Mouse (Mus musculus): ENCODE results near the gene Zbtb4.

The Zbtb4 gene

DNA sequence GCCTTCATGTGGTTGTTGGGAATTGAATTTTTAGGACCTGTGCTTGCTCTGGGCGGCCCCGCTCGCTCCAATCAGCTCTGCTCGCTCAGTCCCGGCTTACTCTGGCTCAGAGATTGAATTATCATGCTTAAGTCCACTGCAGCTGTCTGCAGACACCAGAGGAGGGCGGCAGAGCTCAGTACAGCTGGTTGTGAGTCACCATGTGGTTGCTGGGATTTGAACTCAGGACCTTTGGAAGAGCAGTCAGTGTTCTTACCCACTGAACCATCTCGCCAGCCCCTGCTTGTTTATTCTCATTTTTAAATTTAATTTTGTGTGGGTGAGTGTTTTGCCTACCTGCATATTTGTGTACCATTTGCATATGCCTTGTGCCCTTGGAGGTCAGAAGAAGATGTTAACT is 2.2 kb upstream of the Zbtb4 start:
- DNase-seq (ENCODE audit: low read depth, low spot score): peak; percentile 88

- peak; percentile 94 for DNase-seq (ENCODE audit: low read depth, low spot score)
These were observed 456 bp downstream of the Zbtb4 start for GRCm38 (mm10) chr11:69766126-69766609.

DNA sequence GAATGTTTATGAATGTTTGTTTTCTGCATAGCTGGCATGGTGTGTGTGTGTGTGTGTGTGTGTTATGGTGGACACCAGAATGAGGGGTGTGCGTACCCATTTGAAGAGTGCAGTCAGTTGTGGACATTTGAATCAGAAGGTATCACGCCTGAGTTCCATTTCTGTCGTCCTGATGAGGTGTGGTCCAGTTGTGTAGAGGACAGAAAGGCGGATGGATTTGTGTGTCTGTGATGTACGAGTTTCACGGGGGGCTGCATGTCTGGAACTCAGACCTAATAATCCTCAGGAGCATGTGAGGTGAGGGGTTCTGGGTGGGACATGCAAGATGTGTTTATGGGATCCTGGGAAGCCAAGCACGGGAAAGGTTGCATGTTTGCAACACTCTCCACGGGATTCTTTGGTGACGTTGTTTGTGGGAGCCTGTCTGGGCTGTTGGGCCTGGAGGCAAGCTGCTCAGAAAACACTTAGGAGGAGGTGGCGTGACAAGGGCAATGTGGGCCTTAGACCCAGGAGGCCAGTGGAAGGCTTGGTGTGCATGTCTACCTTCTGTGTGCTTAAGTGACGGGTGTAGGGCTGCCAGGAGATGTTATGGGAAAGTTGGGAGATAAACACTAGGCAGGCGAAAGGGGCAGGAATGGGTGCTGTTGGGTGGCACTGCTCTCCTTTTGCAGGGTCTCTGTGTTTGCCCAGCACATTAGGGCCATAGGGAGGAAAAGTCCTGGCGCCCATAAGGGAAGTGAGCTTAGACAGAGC is 1.3 kb downstream of the Zbtb4 start:
- no peak for DNase-seq (ENCODE audit: low read depth, low spot score)

GRCm38 (mm10) chr11:69767625-69767909 is 1.9 kb downstream of the Zbtb4 start:
- DNase-seq (ENCODE audit: low read depth, low spot score): no peak

GRCm38 (mm10) chr11:69774961-69775360 is 9.2 kb downstream of the Zbtb4 start:
- peak; percentile 77 for DNase-seq (ENCODE audit: low read depth, low spot score)

- no peak for DNase-seq (ENCODE audit: low read depth, low spot score)
These were observed 10.0 kb downstream of the Zbtb4 start for GRCm38 (mm10) chr11:69775716-69776115.

DNA sequence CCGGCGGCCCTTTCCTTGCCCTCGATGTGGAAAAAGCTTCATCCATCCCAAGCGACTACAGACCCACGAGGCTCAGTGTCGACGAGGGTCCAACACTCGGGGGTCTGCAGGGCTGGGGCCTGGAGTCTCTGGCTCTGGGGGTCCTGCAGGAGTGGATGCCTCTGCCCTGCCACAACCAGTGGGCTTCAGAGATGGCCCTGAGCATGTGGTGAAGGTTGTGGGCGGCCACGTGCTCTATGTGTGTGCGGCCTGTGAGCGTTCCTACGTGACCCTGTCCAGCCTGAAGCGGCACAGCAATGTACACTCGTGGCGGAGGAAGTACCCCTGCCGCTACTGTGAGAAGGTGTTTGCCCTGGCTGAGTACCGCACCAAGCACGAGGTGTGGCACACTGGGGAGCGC is 10.8 kb downstream of the Zbtb4 start:
- DNase-seq (ENCODE audit: low read depth, low spot score): no peak

- no peak for DNase-seq (ENCODE audit: low read depth, low spot score)
These were observed 12.0 kb downstream of the Zbtb4 start for GRCm38 (mm10) chr11:69777504-69778257.

- no peak for DNase-seq (ENCODE audit: low read depth, low spot score)
These were observed 12.7 kb downstream of the Zbtb4 start for GRCm38 (mm10) chr11:69778258-69778982.

DNA sequence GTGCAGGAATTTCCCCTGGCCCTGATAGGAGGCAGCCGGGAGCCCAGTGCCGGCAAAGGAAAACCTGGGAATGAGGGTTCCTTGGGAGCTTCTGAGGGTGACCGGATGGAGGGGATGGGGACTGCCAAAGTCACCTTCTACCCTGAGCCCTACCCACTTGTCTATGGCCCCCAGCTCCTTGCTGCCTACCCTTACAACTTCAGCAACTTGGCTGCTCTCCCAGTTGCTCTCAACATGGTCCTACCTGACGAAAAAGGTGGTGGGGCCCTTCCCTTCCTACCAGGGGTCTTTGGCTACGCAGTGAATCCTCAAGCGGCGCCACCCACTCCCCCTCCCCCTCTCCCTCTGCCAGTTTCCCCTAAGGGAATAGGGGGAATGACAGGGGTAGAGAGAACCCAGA is 13.3 kb downstream of the Zbtb4 start:
- DNase-seq (ENCODE audit: low read depth, low spot score): no peak

DNA sequence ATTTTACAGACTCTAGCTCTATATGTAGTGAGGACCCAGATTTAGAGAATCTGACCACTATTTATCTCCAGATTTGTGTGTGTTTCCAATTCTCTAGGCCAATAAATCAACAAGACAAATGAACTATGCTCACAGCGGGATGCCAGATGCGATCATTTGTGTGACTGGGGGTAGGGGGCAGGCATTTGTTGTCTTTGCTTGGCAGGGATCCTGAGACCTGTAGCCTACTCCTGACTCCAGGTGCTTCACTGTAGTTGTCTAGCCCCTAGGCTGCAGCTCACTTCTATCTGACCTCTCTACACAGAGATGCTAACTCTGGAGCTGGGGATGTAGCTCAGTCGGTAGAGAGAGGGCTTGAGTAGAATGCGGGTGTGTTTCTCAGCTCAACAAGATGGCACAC is 16.1 kb downstream of the Zbtb4 start:
- no peak for DNase-seq (ENCODE audit: low read depth, low spot score)

DNA sequence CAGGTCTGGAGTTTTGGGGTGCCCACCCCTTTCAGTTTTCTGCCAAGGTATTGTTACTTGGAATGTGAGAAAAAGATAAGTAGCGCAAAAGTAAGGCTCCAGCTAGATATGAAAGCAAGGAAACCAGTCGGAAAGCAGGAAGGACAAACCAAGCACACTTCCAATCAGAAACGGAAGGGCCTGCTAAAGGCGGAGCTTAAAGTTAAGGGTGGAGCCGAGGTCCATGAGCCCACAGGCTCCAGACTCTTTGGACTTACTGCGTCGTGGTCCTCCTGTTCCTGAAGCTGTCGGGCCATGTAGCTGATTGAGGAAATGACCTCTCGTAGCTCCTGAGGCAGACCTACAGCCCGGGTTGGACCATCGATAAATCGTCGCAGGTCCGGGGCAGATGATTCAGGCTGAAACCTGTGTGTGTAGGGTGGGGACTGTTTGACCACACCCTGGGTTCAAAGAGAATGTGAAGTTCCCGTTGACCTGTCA is 19.1 kb downstream of the Zbtb4 start:
- peak; percentile 83 for DNase-seq (ENCODE audit: low read depth, low spot score)

DNA sequence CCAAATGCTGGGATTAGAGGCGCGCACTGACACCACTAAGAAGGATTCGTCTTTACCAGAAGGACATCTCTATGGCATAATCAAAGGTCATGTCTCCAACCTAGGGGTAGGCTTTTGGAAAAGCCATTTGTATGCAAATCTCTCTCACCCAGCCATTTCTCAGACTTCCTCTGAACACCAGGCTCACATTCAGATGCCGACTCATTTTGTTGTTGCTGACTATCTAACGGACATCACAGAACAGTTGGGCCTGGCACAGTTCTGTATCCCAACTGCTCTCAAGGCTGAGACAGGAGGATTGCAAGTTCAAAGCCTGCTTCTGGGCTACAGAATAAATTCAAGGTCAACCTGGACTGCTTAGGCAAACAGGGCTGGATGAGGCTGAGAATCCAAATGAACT is 21.6 kb downstream of the Zbtb4 start:
- no peak for DNase-seq (ENCODE audit: low read depth, low spot score)

GRCm38 (mm10) chr11:69789431-69789830 is 23.7 kb downstream of the Zbtb4 start:
- DNase-seq (ENCODE audit: low read depth, low spot score): no peak

DNA sequence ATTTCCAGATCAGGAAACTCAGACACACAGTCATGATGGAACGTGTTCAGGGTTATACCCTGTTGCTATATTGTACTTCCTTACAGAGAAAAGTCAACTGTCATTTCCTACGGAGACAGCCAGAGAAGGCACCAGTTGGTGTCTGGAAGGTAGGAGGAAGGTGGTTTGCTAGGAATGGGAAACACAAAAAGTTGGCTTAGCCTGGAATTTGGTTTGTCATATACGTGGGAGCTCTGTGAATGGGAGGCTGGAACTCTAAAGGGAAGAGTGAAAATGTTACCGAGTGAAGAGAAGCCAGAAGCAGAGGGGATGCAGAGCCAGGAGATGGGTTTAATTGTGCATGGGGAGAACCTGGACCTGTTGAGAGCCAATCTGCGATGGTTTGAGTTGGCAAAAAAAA is 25.7 kb downstream of the Zbtb4 start:
- DNase-seq (ENCODE audit: low read depth, low spot score): no peak

- DNase-seq (ENCODE audit: low read depth, low spot score): no peak
These were observed 27.7 kb downstream of the Zbtb4 start for GRCm38 (mm10) chr11:69793429-69793828.

DNA sequence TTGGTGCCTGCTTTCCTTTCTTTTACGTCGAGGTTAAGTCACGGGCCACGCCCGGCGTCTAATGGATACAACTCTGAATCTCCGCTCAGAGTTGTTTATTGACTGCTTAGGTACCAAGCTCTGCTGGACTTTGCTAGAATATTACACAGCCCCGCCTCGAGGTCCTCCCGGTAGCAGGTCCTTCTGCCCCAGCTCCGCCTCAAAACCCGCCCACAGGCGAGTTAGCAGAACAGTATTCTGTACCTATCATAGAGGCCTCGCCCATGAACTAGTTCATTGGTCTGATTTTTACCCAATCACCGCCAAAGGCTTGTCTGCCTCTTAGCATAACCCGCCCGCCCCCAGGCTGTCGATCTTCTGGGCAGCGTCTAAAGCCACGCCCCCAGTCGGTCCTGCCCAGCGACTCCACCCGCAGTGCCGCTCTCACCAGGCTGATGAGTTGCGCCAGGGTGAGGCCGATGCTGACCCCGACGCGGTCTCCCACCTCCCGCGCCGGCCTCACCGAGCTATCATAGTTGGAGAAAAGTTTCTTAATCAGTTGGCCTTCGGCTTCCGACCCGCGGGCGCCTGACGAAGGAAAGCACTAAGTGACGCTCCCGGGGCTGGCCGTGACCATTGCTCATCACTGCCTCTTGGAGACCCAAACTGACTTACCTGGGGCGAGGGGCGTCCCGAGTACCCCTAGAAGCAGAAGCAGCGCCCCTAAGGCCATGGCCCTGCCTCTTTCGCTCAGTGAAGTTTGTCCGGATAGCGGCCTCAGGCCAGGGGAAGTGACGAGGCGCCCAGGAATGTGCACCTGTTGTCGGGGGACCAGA is 29.7 kb downstream of the Zbtb4 start, which contains the start of gene Chrnb1:
Gene Chrnb1 (minus strand): TSS at position 776 of the 815 bp plus-strand sequence.
- DNase-seq (ENCODE audit: low read depth, low spot score): peak; percentile 98

DNA sequence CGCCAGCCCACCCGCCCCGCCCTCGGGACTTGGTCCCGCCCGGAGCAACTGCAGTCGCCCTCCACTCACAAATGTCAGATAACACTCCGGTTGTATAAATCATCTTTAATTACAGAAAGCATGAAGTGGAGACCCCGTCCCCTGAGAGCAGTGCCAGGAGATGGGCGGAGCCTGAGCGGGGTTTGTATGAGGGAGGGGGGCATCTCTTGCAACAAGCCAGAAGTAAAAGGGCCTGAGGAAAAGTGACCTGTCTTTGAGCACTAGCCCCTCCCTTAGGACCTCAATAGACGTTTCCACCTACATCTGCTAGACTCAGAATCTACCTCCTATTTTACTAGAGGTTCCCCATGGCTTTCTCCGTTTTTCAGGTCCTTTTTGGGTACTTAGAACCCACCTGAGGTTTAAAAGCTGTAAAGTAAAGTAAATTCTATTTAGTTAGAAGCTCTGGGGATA is 30.3 kb downstream of the Zbtb4 start:
- DNase-seq (ENCODE audit: low read depth, low spot score): peak; percentile 77

- DNase-seq (ENCODE audit: low read depth, low spot score): no peak
These were observed 32.2 kb downstream of the Zbtb4 start for GRCm38 (mm10) chr11:69797924-69798323.

DNA sequence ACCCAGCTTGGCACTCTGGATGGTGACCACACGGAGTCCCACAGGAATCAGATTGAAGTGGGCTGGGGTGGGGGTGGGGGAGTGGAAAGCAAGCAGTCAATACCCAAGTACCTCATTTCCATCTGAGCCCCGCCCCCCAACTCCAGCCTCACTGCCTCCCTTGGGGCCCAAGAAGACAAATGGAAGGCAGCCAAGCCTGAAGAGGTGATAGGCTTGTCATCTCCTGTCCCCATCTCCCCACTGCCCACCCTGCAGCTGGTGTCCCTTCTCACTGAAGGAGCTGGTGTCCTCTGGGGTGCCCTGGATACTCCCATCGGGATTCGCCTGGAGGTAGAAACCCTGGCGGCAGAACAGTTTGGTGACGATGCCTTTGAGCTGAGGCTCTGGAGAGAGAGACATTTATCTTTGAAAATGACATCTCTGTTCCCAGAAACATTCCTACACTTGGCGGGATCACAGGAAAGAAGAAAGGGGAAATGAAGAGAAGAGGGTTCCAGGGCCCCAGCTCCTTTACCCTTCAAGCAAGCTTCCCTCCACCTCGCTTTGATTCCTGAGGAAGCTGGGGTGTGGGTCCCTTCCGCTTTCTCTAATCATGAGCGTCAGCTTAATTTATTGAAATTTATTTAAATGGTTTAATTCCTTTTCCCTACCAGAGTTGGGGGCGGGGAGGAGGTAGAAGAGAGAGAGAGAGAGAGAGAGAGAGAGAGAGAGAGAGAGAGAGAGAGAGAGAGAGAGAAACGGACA is 33.9 kb downstream of the Zbtb4 start:
- peak; percentile 98 for DNase-seq (ENCODE audit: low read depth, low spot score)

GRCm38 (mm10) chr11:69800138-69800391 is 34.4 kb downstream of the Zbtb4 start:
- DNase-seq (ENCODE audit: low read depth, low spot score): peak; percentile 97
